Mouse (Mus musculus): ENCODE results near the gene Slc5a6. TPM values are rescaled to one million over a fixed set of nuclear protein-coding genes. Genes with fewer than 3 reads are reported as not detected.

The Slc5a6 gene
- polyA plus RNA-seq (2014; fragmentation: Illumina TruSeq; extraction: RNeasy Lipid Tissue Mini Kit (QIAGEN cat#74804); ENCODE audit: low read depth, low replicate concordance), result 14.3 TPM

DNA sequence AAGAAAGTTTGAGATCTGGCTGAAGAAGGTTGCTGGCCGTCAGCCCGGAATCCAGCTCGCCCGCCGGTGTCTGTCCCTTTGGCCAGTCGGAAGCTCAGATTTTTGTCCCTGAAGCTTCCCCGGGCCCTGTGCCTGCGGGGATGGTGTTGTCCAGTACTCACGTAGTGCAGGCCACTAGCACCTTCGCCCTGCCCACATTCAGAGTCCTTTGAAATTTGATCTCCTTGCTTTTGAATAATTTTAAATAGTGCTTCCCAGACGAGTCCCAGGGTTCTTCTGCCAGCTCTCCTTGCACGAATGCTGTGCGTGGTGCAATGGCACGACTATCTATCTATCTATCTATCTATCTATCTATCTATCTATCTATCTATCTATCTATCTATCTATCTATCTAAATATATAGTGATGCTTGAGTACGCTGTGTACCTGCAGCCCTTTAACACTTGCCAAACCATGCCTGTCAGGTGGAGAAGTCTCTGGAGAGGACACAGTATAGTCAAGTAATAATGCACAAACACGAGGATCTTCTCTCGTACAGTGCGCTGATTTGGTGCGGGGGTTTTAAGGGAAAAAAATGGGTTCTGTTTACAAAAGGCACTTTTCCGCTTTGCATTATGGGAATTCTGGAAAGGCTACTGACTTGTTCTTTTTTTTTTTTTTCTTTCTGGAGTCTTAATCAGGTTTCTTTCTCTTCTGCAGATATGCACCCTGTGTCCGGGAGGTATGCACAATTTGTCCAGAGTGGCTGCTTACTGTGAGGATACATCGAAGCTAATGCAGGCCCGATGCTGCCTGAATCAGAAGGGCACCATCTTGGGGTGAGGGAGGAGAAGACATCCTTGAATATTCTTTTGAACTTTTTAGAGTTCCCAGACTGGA lies at the start of gene Slc5a6:
Gene Slc5a6, minus strand, starts transcription at position 162 of the 879 bp plus-strand sequence.

GRCm38 (mm10) chr5:31054261-31055215 lies 5.8 kb upstream of the Slc5a6 start, which contains the start of gene Cad:
Gene Cad, plus strand, starts transcription at chr5:31054780.

GRCm38 (mm10) chr5:31047848-31048762 lies 619 bp downstream of the Slc5a6 start, which contains the start of gene Atraid:
Gene Atraid, plus strand, starts transcription at chr5:31048312.

Other genes with a start within 250 kb of the Slc5a6 start
- gene Mapre3, start 234.3 kb downstream of the Slc5a6 start, polyA plus RNA-seq (2014; fragmentation: Illumina TruSeq; extraction: RNeasy Lipid Tissue Mini Kit (QIAGEN cat#74804); ENCODE audit: low read depth, low replicate concordance), result 12.5 TPM
- gene Tmem214, start 180.9 kb downstream of the Slc5a6 start, polyA plus RNA-seq (2014; fragmentation: Illumina TruSeq; extraction: RNeasy Lipid Tissue Mini Kit (QIAGEN cat#74804); ENCODE audit: low read depth, low replicate concordance), result 11.5 TPM
- 3.8 TPM for gene Agbl5, start 160.2 kb downstream of the Slc5a6 start, polyA plus RNA-seq (2014; fragmentation: Illumina TruSeq; extraction: RNeasy Lipid Tissue Mini Kit (QIAGEN cat#74804); ENCODE audit: low read depth, low replicate concordance)
- gene Ost4, start 141.1 kb downstream of the Slc5a6 start, polyA plus RNA-seq (2014; fragmentation: Illumina TruSeq; extraction: RNeasy Lipid Tissue Mini Kit (QIAGEN cat#74804); ENCODE audit: low read depth, low replicate concordance), result 224 TPM
- gene Emilin1, start 135.5 kb downstream of the Slc5a6 start, polyA plus RNA-seq (2014; fragmentation: Illumina TruSeq; extraction: RNeasy Lipid Tissue Mini Kit (QIAGEN cat#74804); ENCODE audit: low read depth, low replicate concordance), result not detected
- 3.4 TPM for gene Khk, start 127.5 kb downstream of the Slc5a6 start, polyA plus RNA-seq (2014; fragmentation: Illumina TruSeq; extraction: RNeasy Lipid Tissue Mini Kit (QIAGEN cat#74804); ENCODE audit: low read depth, low replicate concordance)
- 20.9 TPM for gene Cgref1, start 103.3 kb downstream of the Slc5a6 start, polyA plus RNA-seq (2014; fragmentation: Illumina TruSeq; extraction: RNeasy Lipid Tissue Mini Kit (QIAGEN cat#74804); ENCODE audit: low read depth, low replicate concordance)
- gene Preb, start 88.6 kb downstream of the Slc5a6 start, polyA plus RNA-seq (2014; fragmentation: Illumina TruSeq; extraction: RNeasy Lipid Tissue Mini Kit (QIAGEN cat#74804); ENCODE audit: low read depth, low replicate concordance), result 26.2 TPM
- gene Tcf23, start 80.3 kb downstream of the Slc5a6 start, polyA plus RNA-seq (2014; fragmentation: Illumina TruSeq; extraction: RNeasy Lipid Tissue Mini Kit (QIAGEN cat#74804); ENCODE audit: low read depth, low replicate concordance), result 0.12 TPM
- gene Atraid, start 612 bp downstream of the Slc5a6 start, polyA plus RNA-seq (2014; fragmentation: Illumina TruSeq; extraction: RNeasy Lipid Tissue Mini Kit (QIAGEN cat#74804); ENCODE audit: low read depth, low replicate concordance), result 190 TPM
- gene Cad, start 5.9 kb upstream of the Slc5a6 start, polyA plus RNA-seq (2014; fragmentation: Illumina TruSeq; extraction: RNeasy Lipid Tissue Mini Kit (QIAGEN cat#74804); ENCODE audit: low read depth, low replicate concordance), result 0.32 TPM
- gene Dnajc5g, start 57.4 kb upstream of the Slc5a6 start, polyA plus RNA-seq (2014; fragmentation: Illumina TruSeq; extraction: RNeasy Lipid Tissue Mini Kit (QIAGEN cat#74804); ENCODE audit: low read depth, low replicate concordance), result not detected
- gene Slc30a3, start 59.3 kb upstream of the Slc5a6 start, polyA plus RNA-seq (2014; fragmentation: Illumina TruSeq; extraction: RNeasy Lipid Tissue Mini Kit (QIAGEN cat#74804); ENCODE audit: low read depth, low replicate concordance), result not detected
- not detected for gene Trim54, start 67.8 kb upstream of the Slc5a6 start, polyA plus RNA-seq (2014; fragmentation: Illumina TruSeq; extraction: RNeasy Lipid Tissue Mini Kit (QIAGEN cat#74804); ENCODE audit: low read depth, low replicate concordance)
- not detected for gene Ucn, start 89.9 kb upstream of the Slc5a6 start, polyA plus RNA-seq (2014; fragmentation: Illumina TruSeq; extraction: RNeasy Lipid Tissue Mini Kit (QIAGEN cat#74804); ENCODE audit: low read depth, low replicate concordance)
- 85.7 TPM for gene Mpv17, start 105.3 kb upstream of the Slc5a6 start, polyA plus RNA-seq (2014; fragmentation: Illumina TruSeq; extraction: RNeasy Lipid Tissue Mini Kit (QIAGEN cat#74804); ENCODE audit: low read depth, low replicate concordance)
- 0.24 TPM for gene Gm29609, start 131.0 kb upstream of the Slc5a6 start, polyA plus RNA-seq (2014; fragmentation: Illumina TruSeq; extraction: RNeasy Lipid Tissue Mini Kit (QIAGEN cat#74804); ENCODE audit: low read depth, low replicate concordance)
- 30.1 TPM for gene Gtf3c2, start 131.2 kb upstream of the Slc5a6 start, polyA plus RNA-seq (2014; fragmentation: Illumina TruSeq; extraction: RNeasy Lipid Tissue Mini Kit (QIAGEN cat#74804); ENCODE audit: low read depth, low replicate concordance)
- gene Snx17, start 144.3 kb upstream of the Slc5a6 start, polyA plus RNA-seq (2014; fragmentation: Illumina TruSeq; extraction: RNeasy Lipid Tissue Mini Kit (QIAGEN cat#74804); ENCODE audit: low read depth, low replicate concordance), result 65.1 TPM
- gene Eif2b4, start 144.5 kb upstream of the Slc5a6 start, polyA plus RNA-seq (2014; fragmentation: Illumina TruSeq; extraction: RNeasy Lipid Tissue Mini Kit (QIAGEN cat#74804); ENCODE audit: low read depth, low replicate concordance), result 1.6 TPM
- gene Zfp513, start 153.4 kb upstream of the Slc5a6 start, polyA plus RNA-seq (2014; fragmentation: Illumina TruSeq; extraction: RNeasy Lipid Tissue Mini Kit (QIAGEN cat#74804); ENCODE audit: low read depth, low replicate concordance), result 0.85 TPM
- 20.9 TPM for gene Ppm1g, start 171.8 kb upstream of the Slc5a6 start, polyA plus RNA-seq (2014; fragmentation: Illumina TruSeq; extraction: RNeasy Lipid Tissue Mini Kit (QIAGEN cat#74804); ENCODE audit: low read depth, low replicate concordance)
- gene Nrbp1, start 191.9 kb upstream of the Slc5a6 start, polyA plus RNA-seq (2014; fragmentation: Illumina TruSeq; extraction: RNeasy Lipid Tissue Mini Kit (QIAGEN cat#74804); ENCODE audit: low read depth, low replicate concordance), result 66.5 TPM
- gene Gm9970, start 192.3 kb upstream of the Slc5a6 start, polyA plus RNA-seq (2014; fragmentation: Illumina TruSeq; extraction: RNeasy Lipid Tissue Mini Kit (QIAGEN cat#74804); ENCODE audit: low read depth, low replicate concordance), result not detected
- 1.5 TPM for gene Krtcap3, start 202.8 kb upstream of the Slc5a6 start, polyA plus RNA-seq (2014; fragmentation: Illumina TruSeq; extraction: RNeasy Lipid Tissue Mini Kit (QIAGEN cat#74804); ENCODE audit: low read depth, low replicate concordance)
- 11.9 TPM for gene Ift172, start 242.2 kb upstream of the Slc5a6 start, polyA plus RNA-seq (2014; fragmentation: Illumina TruSeq; extraction: RNeasy Lipid Tissue Mini Kit (QIAGEN cat#74804); ENCODE audit: low read depth, low replicate concordance)
- gene Fndc4, start 247.2 kb upstream of the Slc5a6 start, polyA plus RNA-seq (2014; fragmentation: Illumina TruSeq; extraction: RNeasy Lipid Tissue Mini Kit (QIAGEN cat#74804); ENCODE audit: low read depth, low replicate concordance), result 3.0 TPM
- gene Gckr, start 248.5 kb upstream of the Slc5a6 start, polyA plus RNA-seq (2014; fragmentation: Illumina TruSeq; extraction: RNeasy Lipid Tissue Mini Kit (QIAGEN cat#74804); ENCODE audit: low read depth, low replicate concordance), result not detected